Mouse (Mus musculus) kidney, postnatal 4 days (tissue): ENCODE results near the gene Alx3.

ENCODE experiments used
- DNase-seq, 2 experiments: peaks; one replicate each; pipeline ENCODE4 v3.0.0; 2021; ENCODE audit warnings: mixed read lengths in 2 of 2

Gene Alx3

GRCm38 (mm10) chr3:107594662-107595263 lies at the start of gene Alx3:
Gene Alx3, plus strand, starts transcription at chr3:107595031.
- no peak for DNase-seq

GRCm38 (mm10) chr3:107545278-107545677 lies 49.6 kb upstream of the Alx3 start:
- DNase-seq = no peak

GRCm38 (mm10) chr3:107545716-107546412 lies 49.0 kb upstream of the Alx3 start:
- peak; percentile 55 to 70 for DNase-seq

GRCm38 (mm10) chr3:107546956-107547355 lies 47.9 kb upstream of the Alx3 start:
- peak; percentile 45 to 66 for DNase-seq

- DNase-seq = peak; percentile 87
Measured at GRCm38 (mm10) chr3:107550409-107551049, 44.3 kb upstream of the Alx3 start.

GRCm38 (mm10) chr3:107554842-107555241 lies 40.0 kb upstream of the Alx3 start, which contains the start of gene Ubl4b:
Gene Ubl4b, minus strand, starts transcription at chr3:107555073.
- DNase-seq = no peak

GRCm38 (mm10) chr3:107558740-107559139 lies 36.1 kb upstream of the Alx3 start:
- DNase-seq = no peak

- peak; percentile 81 to 85 for DNase-seq
Measured at GRCm38 (mm10) chr3:107559183-107559582, 35.6 kb upstream of the Alx3 start.

- DNase-seq = no peak
Measured at GRCm38 (mm10) chr3:107562104-107562503, 32.7 kb upstream of the Alx3 start.

- no peak for DNase-seq
Measured at GRCm38 (mm10) chr3:107562591-107562990, 32.2 kb upstream of the Alx3 start.

- DNase-seq = no peak
Measured at GRCm38 (mm10) chr3:107563880-107564279, 31.0 kb upstream of the Alx3 start.

- DNase-seq = no peak
Measured at GRCm38 (mm10) chr3:107565331-107565730, 29.5 kb upstream of the Alx3 start.

GRCm38 (mm10) chr3:107567766-107568165 lies 27.1 kb upstream of the Alx3 start:
- no peak for DNase-seq

GRCm38 (mm10) chr3:107568721-107569120 lies 26.1 kb upstream of the Alx3 start:
- no peak for DNase-seq

- DNase-seq = no peak
Measured at GRCm38 (mm10) chr3:107571205-107571604, 23.6 kb upstream of the Alx3 start.

GRCm38 (mm10) chr3:107576807-107577206 lies 18.0 kb upstream of the Alx3 start:
- no peak for DNase-seq

- no peak for DNase-seq
Measured at GRCm38 (mm10) chr3:107577810-107578390, 16.9 kb upstream of the Alx3 start.

- peak; percentile 73 for DNase-seq
Measured at GRCm38 (mm10) chr3:107579466-107579865, 15.4 kb upstream of the Alx3 start.

- no peak for DNase-seq
Measured at GRCm38 (mm10) chr3:107581103-107582010, 13.5 kb upstream of the Alx3 start.

- no peak for DNase-seq
Measured at GRCm38 (mm10) chr3:107582130-107582874, 12.5 kb upstream of the Alx3 start.

- DNase-seq = peak; percentile 43 to 55
Measured at GRCm38 (mm10) chr3:107582875-107583767, 11.7 kb upstream of the Alx3 start.
